Mouse (Mus musculus) small intestine, adult 2 months (tissue): ENCODE measurements around the gene Sphk1.

Experiments used
- CTCF ChIP-seq: fragments of 200-500 bp; IDR thresholded peaks from 2 replicates; pipeline ENCODE4 v1.5.1; 2012; ENCODE audit warnings: low read depth, mild to moderate bottlenecking, control low read depth, inconsistent platforms, low read length, moderate library complexity, mixed read lengths; ENCODE audit not compliant: insufficient replicate concordance, insufficient read length; ENCODE audit errors: extremely low read depth
- POLR2A ChIP-seq: fragments of 200-500 bp; IDR thresholded peaks from 2 replicates; pipeline ENCODE4 v1.6.1; 2012; ENCODE audit warnings: low read depth, mild to moderate bottlenecking, control low read depth, inconsistent platforms, low read length, moderate library complexity

DNA sequence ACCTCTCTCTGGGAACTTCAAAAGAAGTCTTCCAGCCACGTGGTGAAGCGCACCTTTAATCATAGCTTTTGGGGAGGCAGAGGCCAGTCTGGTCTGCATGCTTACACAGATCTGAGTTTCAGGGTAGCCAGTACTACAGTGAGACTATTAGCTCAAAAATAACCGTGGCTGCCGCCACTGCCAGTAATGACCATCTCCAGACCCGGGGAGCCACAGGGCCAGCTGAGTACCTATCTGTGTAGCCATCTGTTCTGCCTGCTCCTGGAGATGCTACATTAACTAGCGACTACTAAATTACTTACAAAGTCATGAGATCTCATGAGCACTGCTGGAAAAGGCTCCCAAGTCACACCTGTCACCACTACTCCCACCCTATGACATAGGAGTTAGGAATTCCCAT lies 44.3 kb downstream of the Sphk1 start:
- TF ChIP-seq CTCF (no peak), POLR2A (no peak)
